Mouse (Mus musculus) intestine, postnatal 0 days (tissue): ENCODE data around the gene Tpr. TPM values are rescaled to one million over a fixed set of nuclear protein-coding genes. Genes with fewer than 3 reads are reported as not detected.

Source experiments
- ATAC-seq: fragments of 200-750 bp; cut with Nextera tagmentation; 2 replicates; pipeline ENCODE4 v1.8.0; 2017; ENCODE audit warnings: mild to moderate bottlenecking, moderate TSS enrichment, moderate library complexity
- H3K27ac ChIP-seq: fragments of 300-500 bp; sonication (generic); 2 replicates; pipeline ENCODE4 v1.5.1; 2014; ENCODE audit warnings: mild to moderate bottlenecking, low read depth, low read length, moderate library complexity
- H3K27me3 ChIP-seq: fragments of 300-500 bp; sonication (generic); replicated peaks from 2 replicates; pipeline ENCODE4 v1.6.1; 2014; ENCODE audit warnings: low read length, mixed read lengths; ENCODE audit not compliant: control insufficient read depth, insufficient read depth
- H3K36me3 ChIP-seq: fragments of 300-500 bp; sonication (generic); 2 replicates; pipeline ENCODE4 v1.6.1; 2014; ENCODE audit warnings: mild to moderate bottlenecking, moderate library complexity; ENCODE audit not compliant: control insufficient read depth, insufficient read depth
- H3K4me1 ChIP-seq: fragments of 300-500 bp; sonication (generic); replicated peaks from 2 replicates; pipeline ENCODE4 v1.6.1; 2014; ENCODE audit warnings: antibody characterized with exemption, low read length, mixed read lengths; ENCODE audit not compliant: control insufficient read depth, insufficient read depth
- H3K4me2 ChIP-seq: fragments of 300-500 bp; sonication (generic); replicated peaks from 2 replicates; pipeline ENCODE4 v1.6.1; 2014; ENCODE audit warnings: low read depth, mild to moderate bottlenecking, moderate library complexity
- H3K4me3 ChIP-seq: fragments of 300-500 bp; sonication (generic); 2 replicates; pipeline ENCODE4 v1.5.1; 2014; ENCODE audit warnings: low read depth, low read length
- H3K9ac ChIP-seq: fragments of 300-500 bp; sonication (generic); 2 replicates; pipeline ENCODE4 v1.6.1; 2014; ENCODE audit warnings: mild to moderate bottlenecking, low read depth, low read length
- H3K9me3 ChIP-seq: fragments of 300-500 bp; sonication (generic); 2 replicates; pipeline ENCODE4 v1.6.1; 2016; ENCODE audit warnings: mixed run types; ENCODE audit not compliant: control insufficient read depth
- CTCF ChIP-seq: sonication (generic); IDR thresholded peaks from 2 replicates; pipeline ENCODE4 v1.5.1; 2016; ENCODE audit warnings: low read depth, mild to moderate bottlenecking, control low read depth, antibody characterized with exemption, moderate library complexity
- WGBS: fragments of 180-500 bp; shearing (Covaris S2); extraction: QIAGEN DNeasy Blood & Tissue Kit; methylation state at CpG from one replicate; pipeline ENCODE4 v1.1.7; 2014; 5-methylcytosine and 5-hydroxymethylcytosine counted together
- polyA plus RNA-seq: library from polyadenylated mRNA; unstranded; fragments of >200 nt; fragmentation: Nextera tagmentation; extraction: Ambion mirVana; gene quantifications from 2 replicates; pipeline ENCODE4 v1.2.1, GENCODE M21; 2015

Tpr gene
- polyA plus RNA-seq, 1 experiment from 2014 or later, result 89.7 TPM

- H3K9ac ChIP-seq, result no peak overlapping the region
- ATAC-seq, result no peak
- H3K36me3 ChIP-seq, result peaks cover 74% of the 10 kb centered on the region
- no peak overlapping the region for H3K4me3 ChIP-seq
- H3K27me3 ChIP-seq, result no peaks in the 10 kb centered on the region
- H3K4me2 ChIP-seq, result no peak overlapping the region
- TF ChIP-seq CTCF, result no peak
- 70% methylated on average over 4 of the region's 4 CpGs for WGBS
- H3K9me3 ChIP-seq, result no peaks in the 10 kb centered on the region
- no peak overlapping the region for H3K27ac ChIP-seq
- no peaks in the 10 kb centered on the region for H3K4me1 ChIP-seq
These were observed 49.1 kb downstream of the Tpr start for GRCm38 (mm10) chr1:150441731-150442130.

DNA sequence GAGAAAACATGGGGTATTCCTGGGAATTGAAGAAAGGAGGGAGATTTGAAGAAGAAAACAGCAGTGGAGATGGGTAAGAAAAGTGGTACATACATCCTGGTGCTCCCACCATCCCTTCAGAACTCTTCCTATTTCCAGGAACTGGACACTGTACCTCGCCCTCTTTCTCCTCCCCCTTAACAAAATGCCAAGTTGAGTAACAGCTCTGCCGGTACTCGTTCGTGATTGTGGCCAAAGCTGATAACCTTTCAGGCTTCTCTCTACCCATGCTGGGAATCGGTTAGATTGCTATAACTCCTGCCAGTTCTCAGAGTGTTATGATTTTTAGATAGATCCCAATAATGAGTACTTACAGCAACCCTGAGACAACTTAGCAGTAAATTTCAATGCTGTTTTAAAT is 66.3 kb downstream of the Tpr start:
- ATAC-seq, result no peak
- Histone ChIP-seq H3K27ac (no peak overlapping the region), H3K27me3 (no peaks in the 10 kb centered on the region), H3K4me1 (no peaks in the 10 kb centered on the region), H3K4me3 (no peak overlapping the region), H3K9ac (no peak overlapping the region), H3K36me3 (no peaks in the 10 kb centered on the region), H3K4me2 (no peak overlapping the region), H3K9me3 (no peaks in the 10 kb centered on the region)
- no peak for TF ChIP-seq CTCF
- 47% methylated on average over 5 of the region's 5 CpGs for WGBS

DNA sequence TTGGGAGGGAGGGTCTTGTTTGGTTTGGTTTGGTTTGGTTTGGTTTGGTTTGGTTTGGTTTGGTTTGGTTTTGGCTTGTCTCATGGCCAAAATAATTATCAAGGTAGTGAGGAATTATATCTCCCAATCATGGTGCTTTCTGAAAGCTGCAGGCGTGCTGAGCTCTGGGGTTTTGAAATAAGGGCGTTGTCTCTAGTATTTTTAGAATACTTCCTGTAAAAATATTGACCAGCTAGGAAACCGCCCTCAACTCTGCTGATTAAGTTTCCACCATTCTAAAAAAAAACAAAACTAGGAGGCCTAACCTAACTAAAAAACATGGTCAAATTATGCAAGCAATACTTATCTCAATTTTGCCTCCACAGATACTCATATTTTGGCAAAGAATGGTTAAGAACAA is 67.0 kb downstream of the Tpr start:
- Histone ChIP-seq H3K9ac (no peak overlapping the region), H3K4me1 (no peaks in the 10 kb centered on the region), H3K4me3 (no peak overlapping the region), H3K4me2 (no peak overlapping the region), H3K27ac (no peak overlapping the region), H3K27me3 (no peaks in the 10 kb centered on the region), H3K36me3 (no peaks in the 10 kb centered on the region), H3K9me3 (no peaks in the 10 kb centered on the region)
- ATAC-seq, result no peak
- TF ChIP-seq CTCF, result no peak
- 47% methylated on average over 3 of the region's 3 CpGs for whole genome bisulfite sequencing

DNA sequence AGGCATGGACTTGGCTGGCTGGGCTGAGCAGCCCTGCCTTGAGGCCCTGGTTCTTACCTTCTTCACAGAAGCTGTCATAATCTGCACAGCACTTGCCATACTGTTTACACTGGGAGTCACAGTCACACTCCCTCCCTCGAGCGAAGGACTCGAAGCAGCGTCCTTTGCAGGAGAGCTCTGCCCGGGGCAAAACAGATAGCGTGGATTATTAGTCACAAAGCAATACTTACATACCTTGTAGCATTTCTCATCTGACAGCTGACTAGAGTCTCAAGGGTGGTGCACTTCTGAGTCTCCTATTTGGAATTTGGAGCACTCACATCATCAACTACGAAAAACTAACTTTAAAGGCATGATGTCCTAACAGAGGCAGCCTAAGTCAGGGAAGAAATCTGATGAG is 68.0 kb downstream of the Tpr start:
- WGBS, result 27% methylated on average over 7 of the region's 7 CpGs
- Histone ChIP-seq H3K4me1 (no peaks in the 10 kb centered on the region), H3K27me3 (no peaks in the 10 kb centered on the region), H3K27ac (no peak overlapping the region), H3K9me3 (no peaks in the 10 kb centered on the region), H3K9ac (no peak overlapping the region), H3K4me3 (no peak overlapping the region), H3K36me3 (no peaks in the 10 kb centered on the region), H3K4me2 (no peak overlapping the region)
- no peak for ATAC-seq
- TF ChIP-seq CTCF, result no peak

- Histone ChIP-seq H3K4me3 (no peak overlapping the region), H3K4me2 (no peak overlapping the region), H3K9ac (no peak overlapping the region), H3K27ac (no peak overlapping the region), H3K4me1 (no peaks in the 10 kb centered on the region), H3K36me3 (no peaks in the 10 kb centered on the region), H3K27me3 (no peaks in the 10 kb centered on the region), H3K9me3 (no peaks in the 10 kb centered on the region)
- no peak for ATAC-seq
- WGBS, result 50% methylated on average over 5 of the region's 5 CpGs
- no peak for TF ChIP-seq CTCF
These were observed 70.4 kb downstream of the Tpr start for GRCm38 (mm10) chr1:150463068-150463467.

GRCm38 (mm10) chr1:150463691-150464090 is 71.1 kb downstream of the Tpr start:
- H3K36me3 ChIP-seq, result no peaks in the 10 kb centered on the region
- H3K4me1 ChIP-seq, result no peaks in the 10 kb centered on the region
- H3K9me3 ChIP-seq, result no peaks in the 10 kb centered on the region
- H3K9ac ChIP-seq, result no peak overlapping the region
- WGBS, result 63% methylated on average over 4 of the region's 4 CpGs
- H3K4me2 ChIP-seq, result no peak overlapping the region
- no peak for ATAC-seq
- H3K27ac ChIP-seq, result no peak overlapping the region
- H3K27me3 ChIP-seq, result no peaks in the 10 kb centered on the region
- no peak for TF ChIP-seq CTCF
- no peak overlapping the region for H3K4me3 ChIP-seq

DNA sequence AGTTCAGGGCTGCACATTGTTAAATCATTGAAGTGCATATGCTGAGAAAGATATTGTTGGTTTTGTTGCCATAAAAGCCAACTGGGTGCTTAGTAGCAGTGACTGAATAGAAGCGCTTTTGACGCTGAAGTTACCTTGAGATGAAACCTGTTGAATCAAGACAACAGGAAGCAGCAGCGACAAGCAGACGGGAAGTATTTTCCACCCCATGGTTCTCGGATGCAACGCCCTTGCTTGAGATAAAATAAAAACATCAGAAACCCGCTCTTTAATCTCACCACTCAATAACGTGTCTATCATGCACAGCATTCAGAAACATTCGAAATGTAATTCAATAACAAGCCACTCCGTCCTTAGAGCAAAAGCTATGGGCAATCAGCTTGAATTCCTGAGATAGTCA is 72.7 kb downstream of the Tpr start:
- no peak overlapping the region for H3K4me2 ChIP-seq
- no peak overlapping the region for H3K4me3 ChIP-seq

More for the DNA sequence above, 72.7 kb downstream of the Tpr start:
- no peak overlapping the region for H3K27ac ChIP-seq
- H3K36me3 ChIP-seq, result no peaks in the 10 kb centered on the region
- H3K27me3 ChIP-seq, result no peaks in the 10 kb centered on the region
- 81% methylated on average over 10 of the region's 10 CpGs for WGBS
- H3K9ac ChIP-seq, result no peak overlapping the region
- H3K9me3 ChIP-seq, result no peaks in the 10 kb centered on the region
- no peak for TF ChIP-seq CTCF
- ATAC-seq, result no peak
- H3K4me1 ChIP-seq, result no peaks in the 10 kb centered on the region
